Mouse (Mus musculus): Measurements from ENCODE around the gene Mlana. TPM values are rescaled to one million over a fixed set of nuclear protein-coding genes. Genes with fewer than 3 reads are reported as not detected.

The Mlana gene
- polyA plus RNA-seq, 1 experiment from 2014 or later, result not detected

DNA sequence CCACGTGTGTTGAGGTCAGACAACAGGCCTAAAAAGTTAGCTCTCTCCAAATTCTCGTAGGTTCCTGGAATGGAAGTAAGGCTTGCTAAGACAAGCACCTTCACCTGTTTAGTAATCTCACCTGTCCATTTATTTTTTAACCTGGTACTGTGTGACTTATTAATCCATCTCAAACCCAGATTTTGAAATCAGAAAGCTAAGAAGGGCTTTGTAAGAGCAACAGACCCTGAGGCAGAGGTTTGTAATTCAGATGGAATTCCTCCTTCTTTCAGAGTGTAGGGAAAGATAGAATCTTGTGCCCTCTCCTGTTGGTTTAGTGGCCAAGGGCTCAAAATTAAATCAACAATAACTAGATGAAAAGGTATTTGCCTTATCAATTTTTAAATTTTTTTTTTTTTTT is 26.5 kb upstream of the Mlana start:
- Histone ChIP-seq H3K27ac (ENCODE audit: low read length) (no peak overlapping the region), H3K9me3 (ENCODE audit: control insufficient read depth, low read length) (no peaks in the 10 kb centered on the region), H3K4me1 (ENCODE audit: control insufficient read depth, insufficient read depth, low read length) (0 out of 2 replicates have a peak, but pooled peaks cover 2% of the 10 kb centered on the region), H3K9ac (ENCODE audit: low read depth, low read length) (no peak overlapping the region), H3K36me3 (ENCODE audit: control insufficient read depth, insufficient read depth, low read length) (no peaks in the 10 kb centered on the region), H3K4me2 (ENCODE audit: low read depth, low read length) (no peak overlapping the region), H3K4me3 (ENCODE audit: low read length) (no peak overlapping the region), H3K27me3 (replicated peaks; ENCODE audit: control insufficient read depth, insufficient read depth, low read length) (no peaks in the 10 kb centered on the region)
- WGBS, result 76% methylated on average over 2 of the region's 2 CpGs
- no peak for ATAC-seq

DNA sequence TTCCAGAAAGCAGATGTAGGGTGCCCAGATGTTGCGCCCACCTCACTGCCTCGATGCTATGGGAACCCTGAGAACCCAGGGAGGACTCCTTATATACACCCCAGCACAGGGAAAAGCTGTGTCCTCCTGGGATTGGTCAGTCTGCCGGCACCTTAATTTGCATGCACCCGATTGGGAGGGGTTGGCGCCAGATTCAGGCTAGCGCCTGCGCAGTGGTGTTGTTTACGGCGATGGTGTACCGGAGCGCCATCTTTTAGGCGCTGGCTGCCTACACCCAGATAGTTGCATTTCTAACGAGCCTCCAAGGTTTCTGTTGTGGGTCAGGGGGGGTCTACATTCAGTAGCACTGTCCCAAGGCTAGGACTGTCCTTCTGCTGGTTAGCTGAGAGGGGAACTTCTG is 25.0 kb upstream of the Mlana start:
- 95% methylated on average over 13 of the region's 13 CpGs for WGBS
- no peak for ATAC-seq

DNA sequence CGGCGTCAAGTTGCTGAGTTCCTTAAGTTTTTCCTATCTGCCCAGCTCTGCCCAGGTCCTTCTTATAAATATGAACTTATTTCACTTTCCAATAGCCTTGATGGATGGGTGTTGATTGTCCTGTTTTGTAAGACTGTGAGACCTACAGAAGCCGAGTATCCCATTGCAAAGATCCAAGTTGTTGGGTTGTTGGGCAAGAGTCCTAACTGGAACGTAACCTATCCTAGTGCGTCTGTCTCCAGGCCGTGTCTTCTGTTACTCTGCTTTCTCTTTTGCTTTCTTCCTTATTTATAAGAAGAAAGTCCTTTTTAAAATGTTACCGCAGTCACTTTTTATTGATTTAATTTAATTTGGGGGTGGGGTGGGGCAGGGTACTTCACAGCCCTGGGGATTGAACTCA is 22.7 kb upstream of the Mlana start:
- Histone ChIP-seq H3K9ac (ENCODE audit: low read depth, low read length) (no peak overlapping the region), H3K4me3 (ENCODE audit: low read length) (no peak overlapping the region), H3K4me1 (ENCODE audit: control insufficient read depth, insufficient read depth, low read length) (no peaks in the 10 kb centered on the region; the same call in 1 of the 2 replicates), H3K27ac (ENCODE audit: low read length) (peak overlapping the region; percentile 9; the same call in 1 of the 2 replicates), H3K36me3 (ENCODE audit: control insufficient read depth, insufficient read depth, low read length) (no peaks in the 10 kb centered on the region), H3K27me3 (replicated peaks; ENCODE audit: control insufficient read depth, insufficient read depth, low read length) (no peaks in the 10 kb centered on the region), H3K9me3 (ENCODE audit: control insufficient read depth, low read length) (no peaks in the 10 kb centered on the region), H3K4me2 (ENCODE audit: low read depth, low read length) (no peak overlapping the region)
- no peak for ATAC-seq
- WGBS, result 91% methylated on average over 7 of the region's 7 CpGs

More for the DNA sequence above, 25.0 kb upstream of the Mlana start:
- H3K27ac ChIP-seq (ENCODE audit: low read length), result no peak overlapping the region
- H3K9me3 ChIP-seq (ENCODE audit: control insufficient read depth, low read length), result no peaks in the 10 kb centered on the region
- H3K9ac ChIP-seq (ENCODE audit: low read depth, low read length), result no peak overlapping the region
- H3K27me3 ChIP-seq (replicated peaks; ENCODE audit: control insufficient read depth, insufficient read depth, low read length), result no peaks in the 10 kb centered on the region
- H3K4me1 ChIP-seq (ENCODE audit: control insufficient read depth, insufficient read depth, low read length), result no peaks in the 10 kb centered on the region; the same call in 1 of the 2 replicates
- no peaks in the 10 kb centered on the region for H3K36me3 ChIP-seq (ENCODE audit: control insufficient read depth, insufficient read depth, low read length)
- no peak overlapping the region for H3K4me2 ChIP-seq (ENCODE audit: low read depth, low read length)
- no peak overlapping the region for H3K4me3 ChIP-seq (ENCODE audit: low read length)

DNA sequence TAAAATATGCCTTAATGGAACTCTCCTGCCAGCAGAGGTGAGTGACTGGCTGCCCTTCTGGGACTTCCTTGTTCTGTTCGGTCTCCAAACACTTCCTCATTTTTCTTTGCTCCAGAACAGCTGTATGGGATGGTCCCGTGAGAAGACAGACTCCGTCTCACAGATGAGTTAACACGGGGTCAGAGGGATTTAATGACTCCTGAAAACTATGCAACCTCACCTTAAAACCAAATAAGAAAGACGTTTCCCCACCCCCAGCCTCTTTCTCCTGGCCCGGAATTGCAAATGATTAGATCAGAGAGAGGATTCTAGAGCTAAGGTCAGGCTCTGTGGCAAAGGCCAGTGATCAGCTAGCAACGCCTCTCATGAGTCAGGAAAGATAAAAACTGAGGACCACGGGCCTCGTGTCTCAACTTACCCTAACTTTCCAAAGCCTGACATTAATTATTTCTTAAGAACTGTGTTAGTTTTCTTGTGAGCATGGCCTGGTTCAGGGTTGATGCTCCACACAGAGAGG is 22.0 kb upstream of the Mlana start:
- Histone ChIP-seq H3K4me3 (ENCODE audit: low read length) (no peak overlapping the region), H3K27ac (ENCODE audit: low read length) (peak overlapping the region; percentile 9; the same call in 1 of the 2 replicates), H3K9ac (ENCODE audit: low read depth, low read length) (no peak overlapping the region), H3K36me3 (ENCODE audit: control insufficient read depth, insufficient read depth, low read length) (no peaks in the 10 kb centered on the region), H3K9me3 (ENCODE audit: control insufficient read depth, low read length) (no peaks in the 10 kb centered on the region), H3K27me3 (replicated peaks; ENCODE audit: control insufficient read depth, insufficient read depth, low read length) (no peaks in the 10 kb centered on the region), H3K4me2 (ENCODE audit: low read depth, low read length) (peak overlapping the region; percentile 2; the same call in 1 of the 2 replicates), H3K4me1 (ENCODE audit: control insufficient read depth, insufficient read depth, low read length) (no peaks in the 10 kb centered on the region; the same call in 1 of the 2 replicates)
- peak; percentile 84 for ATAC-seq
- 42% methylated on average over 9 of the region's 9 CpGs for WGBS

DNA sequence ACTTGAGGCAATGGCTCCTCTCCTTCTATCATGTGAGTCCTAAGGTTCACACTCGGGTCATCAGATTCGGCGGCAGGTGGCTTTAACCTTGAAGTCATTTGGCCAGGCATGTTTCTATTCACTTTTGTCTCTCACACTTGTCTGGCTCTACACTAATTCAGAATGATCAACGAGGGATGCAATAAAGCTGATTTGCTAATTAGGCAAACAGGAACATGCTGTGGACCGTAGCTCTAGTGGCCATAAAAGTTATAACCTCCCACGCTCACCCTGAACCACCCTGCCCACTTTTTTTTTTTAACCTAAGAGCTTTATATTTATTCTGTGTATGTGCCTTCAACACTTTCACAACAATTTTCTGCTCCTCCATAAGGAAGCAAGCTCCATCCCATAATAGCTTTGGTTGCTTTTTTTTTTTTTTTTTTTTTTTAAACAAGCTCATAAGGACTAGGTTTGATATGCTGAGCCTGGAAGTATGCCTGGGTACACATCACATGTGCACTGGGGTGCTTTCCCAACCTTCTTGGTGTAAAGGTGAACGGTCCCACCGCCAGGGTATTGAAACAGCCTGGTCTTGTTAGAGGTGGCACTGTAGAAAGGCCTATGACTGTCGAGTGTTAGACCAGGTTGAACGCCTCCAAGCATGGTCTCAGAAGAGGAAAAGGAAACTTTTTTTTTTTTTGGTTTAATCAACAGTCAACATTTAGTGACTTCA is 21.0 kb upstream of the Mlana start:
- Histone ChIP-seq H3K27ac (ENCODE audit: low read length) (no peak overlapping the region), H3K36me3 (ENCODE audit: control insufficient read depth, insufficient read depth, low read length) (no peaks in the 10 kb centered on the region), H3K4me3 (ENCODE audit: low read length) (no peak overlapping the region), H3K9ac (ENCODE audit: low read depth, low read length) (no peak overlapping the region), H3K9me3 (ENCODE audit: control insufficient read depth, low read length) (no peaks in the 10 kb centered on the region), H3K4me2 (ENCODE audit: low read depth, low read length) (no peak overlapping the region), H3K4me1 (ENCODE audit: control insufficient read depth, insufficient read depth, low read length) (no peaks in the 10 kb centered on the region; the same call in 1 of the 2 replicates), H3K27me3 (replicated peaks; ENCODE audit: control insufficient read depth, insufficient read depth, low read length) (no peaks in the 10 kb centered on the region)
- WGBS, result 73% methylated on average over 10 of the region's 10 CpGs
- ATAC-seq, result peak; percentile 27; the same call in 1 of the 2 replicates

DNA sequence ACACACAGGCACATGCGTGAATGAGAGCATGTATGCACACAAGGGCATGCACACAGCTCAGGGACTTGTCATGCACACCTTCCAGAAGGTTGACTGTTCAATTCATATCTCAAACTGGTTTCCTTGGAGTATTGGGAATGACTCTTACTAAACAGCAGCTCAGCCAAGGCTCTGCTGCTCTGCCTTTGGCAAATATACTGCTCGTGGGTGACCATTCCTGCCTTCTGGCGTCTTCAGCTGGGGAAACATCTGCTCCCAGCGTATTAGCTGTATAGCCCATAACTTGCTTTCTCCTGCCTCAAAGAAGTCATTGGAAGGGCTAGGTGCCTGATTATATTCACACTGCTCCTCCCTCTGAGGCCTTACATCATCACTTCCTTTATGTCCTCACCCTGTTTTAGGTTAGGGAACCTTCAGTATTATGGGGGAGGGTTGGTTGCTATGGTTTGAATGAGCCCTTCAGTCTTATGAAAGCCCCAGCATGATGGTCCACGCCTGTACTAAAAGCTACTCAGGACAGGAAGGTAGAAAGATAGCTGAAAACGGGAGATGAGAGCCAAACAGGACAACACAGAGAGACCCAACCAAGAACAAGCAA is 19.3 kb upstream of the Mlana start:
- Histone ChIP-seq H3K27ac (ENCODE audit: low read length) (no peak overlapping the region), H3K4me1 (ENCODE audit: control insufficient read depth, insufficient read depth, low read length) (no peaks in the 10 kb centered on the region; the same call in 1 of the 2 replicates), H3K9ac (ENCODE audit: low read depth, low read length) (no peak overlapping the region), H3K4me2 (ENCODE audit: low read depth, low read length) (no peak overlapping the region), H3K27me3 (replicated peaks; ENCODE audit: control insufficient read depth, insufficient read depth, low read length) (no peaks in the 10 kb centered on the region; the same call in 1 of the 2 replicates), H3K9me3 (ENCODE audit: control insufficient read depth, low read length) (no peaks in the 10 kb centered on the region), H3K4me3 (ENCODE audit: low read length) (no peak overlapping the region), H3K36me3 (ENCODE audit: control insufficient read depth, insufficient read depth, low read length) (no peaks in the 10 kb centered on the region)
- 80% methylated on average over 6 of the region's 6 CpGs for WGBS
- ATAC-seq, result no peak

DNA sequence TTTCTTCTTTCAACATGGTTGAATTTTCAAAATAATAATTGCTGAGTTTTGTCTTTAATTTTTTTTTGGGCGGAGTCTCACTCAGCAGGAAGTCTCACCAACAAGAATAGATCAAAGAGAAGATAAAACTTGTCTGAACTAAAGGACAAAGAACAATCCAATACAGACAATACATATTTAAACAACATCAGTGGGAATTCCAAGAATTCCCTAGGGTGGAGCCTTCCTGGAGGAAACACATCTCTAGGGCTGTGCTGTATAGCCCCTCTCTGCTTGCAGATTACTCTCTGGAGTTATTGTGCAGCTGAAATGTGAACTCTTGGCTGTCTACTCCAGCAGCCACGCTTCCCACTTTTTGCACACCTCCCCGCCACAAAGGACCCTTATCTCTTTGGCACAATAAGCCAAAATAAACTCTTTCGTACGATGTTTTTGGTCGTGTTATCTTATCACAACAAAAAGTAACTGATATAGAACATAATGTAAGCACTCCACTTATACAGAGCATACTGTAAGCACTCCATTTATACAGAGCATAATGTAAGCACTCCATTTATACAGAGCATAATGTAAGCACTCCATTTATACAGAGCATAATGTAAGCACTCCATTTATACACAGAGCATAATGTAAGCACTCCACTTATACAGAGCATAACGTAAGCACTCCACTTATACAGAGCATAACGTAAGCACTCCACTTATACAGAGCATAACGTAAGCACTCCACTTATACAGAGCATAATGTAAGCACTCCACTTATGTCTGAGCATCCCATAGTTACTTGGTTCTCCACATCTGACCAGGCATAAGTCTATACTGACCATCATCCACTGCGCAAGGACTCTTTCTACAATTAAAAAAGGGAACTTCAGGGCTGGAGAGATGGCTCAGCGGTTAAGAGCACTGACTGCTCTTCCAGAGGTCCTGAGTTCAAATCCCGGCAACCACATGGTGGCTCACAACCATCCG is 17.2 kb upstream of the Mlana start:
- H3K4me1 ChIP-seq (ENCODE audit: control insufficient read depth, insufficient read depth, low read length), result no peaks in the 10 kb centered on the region; the same call in 1 of the 2 replicates
- 54% methylated on average over 13 of the region's 13 CpGs for WGBS
- no peak overlapping the region for H3K4me2 ChIP-seq (ENCODE audit: low read depth, low read length)
- no peak overlapping the region for H3K4me3 ChIP-seq (ENCODE audit: low read length)
- no peaks in the 10 kb centered on the region for H3K36me3 ChIP-seq (ENCODE audit: control insufficient read depth, insufficient read depth, low read length)
- peaks cover 13% of the 10 kb centered on the region; the same call in 1 of the 2 replicates for H3K9me3 ChIP-seq (ENCODE audit: control insufficient read depth, low read length)
- H3K9ac ChIP-seq (ENCODE audit: low read depth, low read length), result no peak overlapping the region
- no peak overlapping the region for H3K27ac ChIP-seq (ENCODE audit: low read length)
- ATAC-seq, result no peak
- peaks cover 3% of the 10 kb centered on the region; the same call in 1 of the 2 replicates for H3K27me3 ChIP-seq (replicated peaks; ENCODE audit: control insufficient read depth, insufficient read depth, low read length)

DNA sequence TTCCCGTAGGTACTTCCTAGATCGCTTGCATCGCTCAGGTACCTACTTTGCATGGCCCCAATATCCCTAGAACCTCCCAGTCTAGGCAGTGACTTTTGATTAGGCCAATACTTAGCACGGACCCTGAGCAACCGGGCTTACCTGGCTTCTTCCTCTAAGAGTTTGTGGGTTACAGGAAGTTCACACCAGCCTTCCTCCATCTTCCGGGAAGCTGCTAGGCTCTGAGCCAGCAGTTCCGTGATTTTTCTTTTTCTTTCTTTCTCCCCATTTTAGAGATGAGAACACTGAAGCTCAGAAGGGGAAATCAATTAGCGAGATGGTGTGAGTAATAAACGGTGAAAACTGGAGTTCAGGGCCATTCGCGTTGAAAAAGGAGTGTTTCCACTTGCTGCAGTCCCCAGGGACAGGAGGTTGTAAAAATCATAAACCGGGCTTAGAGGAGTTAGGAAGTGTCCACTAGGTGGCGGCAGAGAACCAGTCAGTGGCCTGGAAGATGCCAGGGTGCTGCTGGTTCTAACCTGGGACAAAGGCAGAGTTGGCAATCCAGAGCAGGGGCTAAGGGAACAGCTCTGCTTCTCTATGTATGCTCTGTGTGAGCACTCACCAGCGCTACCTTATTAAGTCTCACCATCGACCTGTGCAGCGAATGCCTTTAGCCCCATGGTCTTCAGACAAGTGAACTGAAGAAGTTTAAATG is 13.6 kb upstream of the Mlana start:
- WGBS, result 54% methylated on average over 16 of the region's 16 CpGs
- H3K4me2 ChIP-seq (ENCODE audit: low read depth, low read length), result no peak overlapping the region
- ATAC-seq, result no peak
- H3K27me3 ChIP-seq (replicated peaks; ENCODE audit: control insufficient read depth, insufficient read depth, low read length), result peaks cover 3% of the 10 kb centered on the region; the same call in 1 of the 2 replicates
- H3K27ac ChIP-seq (ENCODE audit: low read length), result no peak overlapping the region
- peaks cover 14% of the 10 kb centered on the region; the same call in 1 of the 2 replicates for H3K9me3 ChIP-seq (ENCODE audit: control insufficient read depth, low read length)
- H3K36me3 ChIP-seq (ENCODE audit: control insufficient read depth, insufficient read depth, low read length), result no peaks in the 10 kb centered on the region
- H3K9ac ChIP-seq (ENCODE audit: low read depth, low read length), result no peak overlapping the region
- H3K4me1 ChIP-seq (ENCODE audit: control insufficient read depth, insufficient read depth, low read length), result no peaks in the 10 kb centered on the region
- H3K4me3 ChIP-seq (ENCODE audit: low read length), result no peak overlapping the region
